Mouse (Mus musculus) brain, embryonic 18.5 days (tissue): ENCODE results near the gene Bdp1.
"Not testable (repeated sequence)": the region's sequence is repeated elsewhere in the genome, so short reads cannot be mapped to it uniquely, and the experiment has no call there.

Experiments
- DNase-seq: peaks from one replicate; pipeline ENCODE4 v3.0.0-alpha.2; 2012; ENCODE audit warnings: low read depth, low spot score

The Bdp1 gene

DNA sequence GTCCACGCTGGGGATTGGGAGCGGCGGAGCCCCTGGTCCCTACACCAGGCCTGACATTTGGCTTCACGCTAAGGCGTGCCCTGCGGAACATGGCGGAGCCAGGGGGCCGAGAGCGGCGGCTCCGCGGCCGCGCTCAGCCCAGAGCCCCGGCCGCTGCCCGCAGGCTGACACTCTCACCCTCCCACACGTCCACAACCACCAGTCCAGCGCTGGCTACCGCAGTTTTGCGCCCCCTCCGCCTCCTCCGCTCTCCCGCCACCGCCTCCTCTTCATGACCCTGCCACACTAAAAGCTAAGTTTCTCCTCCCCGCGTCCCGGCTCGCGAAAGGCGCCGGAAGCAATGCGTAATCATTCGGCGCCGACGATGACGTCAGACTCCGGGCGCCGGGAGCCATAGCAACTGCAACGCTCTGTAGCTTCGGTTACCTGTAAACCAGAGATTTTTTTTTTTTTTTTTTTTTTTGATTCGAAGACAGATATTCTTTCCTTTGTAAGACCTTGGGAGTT lies at the start of gene Bdp1:
Bdp1 (minus strand) TSS at position 323 of the 507 bp plus-strand sequence.
- DNase-seq, result peak; percentile 79

DNA sequence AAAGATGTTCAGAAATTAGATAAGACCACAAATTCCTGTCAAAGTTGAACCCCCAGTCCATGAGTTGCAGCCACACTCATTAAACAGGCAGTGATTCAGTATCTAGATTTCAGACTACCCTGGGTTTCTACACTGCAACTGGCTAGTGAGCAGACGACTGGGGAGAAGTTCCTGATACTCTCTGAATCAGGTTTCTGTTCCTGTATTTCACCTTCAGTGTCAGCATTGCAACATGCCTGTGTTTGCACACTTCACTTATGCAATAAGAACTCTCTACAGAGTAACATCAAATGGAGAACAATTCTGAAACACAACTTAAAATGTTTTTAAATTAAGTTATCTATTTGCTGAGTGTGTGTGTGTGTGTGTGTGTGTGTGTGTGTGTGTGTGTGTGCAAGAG lies 48.8 kb upstream of the Bdp1 start:
- DNase-seq, result no peak

DNA sequence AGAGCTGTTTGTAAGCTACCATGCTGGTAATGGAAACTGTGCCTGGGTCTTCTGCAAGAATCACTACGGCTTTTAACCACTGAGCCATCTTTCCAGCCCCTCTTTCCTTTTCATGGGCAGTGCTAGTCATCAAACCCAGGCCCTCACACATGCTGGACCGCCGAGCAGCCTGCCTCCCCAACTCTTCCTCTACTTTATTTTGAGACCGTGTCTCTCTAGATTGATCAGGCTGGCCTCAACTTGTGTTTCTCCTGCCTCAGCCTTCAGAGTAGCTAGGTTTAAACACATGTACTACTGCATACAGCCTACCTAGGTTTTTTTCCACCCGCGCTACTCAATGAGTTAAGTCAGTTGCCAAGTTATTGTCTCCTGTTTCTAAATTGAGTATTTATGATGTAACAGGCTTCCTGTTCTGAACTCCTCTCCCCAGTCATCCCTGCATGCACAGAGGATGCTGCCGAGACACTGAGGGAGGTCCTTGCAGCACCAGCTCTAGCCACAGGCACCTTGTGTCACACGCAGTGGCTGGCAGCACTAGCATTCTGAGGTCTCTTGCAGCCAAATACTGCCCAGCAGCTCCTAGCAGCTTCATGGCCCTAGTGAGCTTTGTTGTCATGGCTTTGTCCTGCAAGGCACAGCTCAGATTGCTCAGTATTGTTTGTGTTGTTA lies 37.9 kb upstream of the Bdp1 start:
- no peak for DNase-seq

DNA sequence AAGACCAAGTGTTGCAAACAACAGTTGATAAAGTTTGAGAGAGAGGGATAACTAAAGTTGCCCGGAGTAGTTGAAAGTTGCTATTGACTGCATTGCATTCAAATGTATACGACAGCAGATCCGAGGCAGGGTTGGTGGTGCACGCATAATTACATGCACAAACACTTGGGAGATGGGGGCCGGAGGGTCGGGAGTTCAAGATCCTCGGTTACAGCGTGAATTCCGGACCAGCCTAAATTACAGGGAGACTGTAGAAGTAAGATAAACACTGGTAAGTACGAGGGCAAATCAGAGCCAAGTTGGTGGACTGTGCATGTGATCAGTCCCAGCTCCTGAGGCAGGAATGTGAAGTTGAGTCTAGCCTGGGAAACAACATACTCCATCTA lies 21.4 kb upstream of the Bdp1 start:
- no peak for DNase-seq

DNA sequence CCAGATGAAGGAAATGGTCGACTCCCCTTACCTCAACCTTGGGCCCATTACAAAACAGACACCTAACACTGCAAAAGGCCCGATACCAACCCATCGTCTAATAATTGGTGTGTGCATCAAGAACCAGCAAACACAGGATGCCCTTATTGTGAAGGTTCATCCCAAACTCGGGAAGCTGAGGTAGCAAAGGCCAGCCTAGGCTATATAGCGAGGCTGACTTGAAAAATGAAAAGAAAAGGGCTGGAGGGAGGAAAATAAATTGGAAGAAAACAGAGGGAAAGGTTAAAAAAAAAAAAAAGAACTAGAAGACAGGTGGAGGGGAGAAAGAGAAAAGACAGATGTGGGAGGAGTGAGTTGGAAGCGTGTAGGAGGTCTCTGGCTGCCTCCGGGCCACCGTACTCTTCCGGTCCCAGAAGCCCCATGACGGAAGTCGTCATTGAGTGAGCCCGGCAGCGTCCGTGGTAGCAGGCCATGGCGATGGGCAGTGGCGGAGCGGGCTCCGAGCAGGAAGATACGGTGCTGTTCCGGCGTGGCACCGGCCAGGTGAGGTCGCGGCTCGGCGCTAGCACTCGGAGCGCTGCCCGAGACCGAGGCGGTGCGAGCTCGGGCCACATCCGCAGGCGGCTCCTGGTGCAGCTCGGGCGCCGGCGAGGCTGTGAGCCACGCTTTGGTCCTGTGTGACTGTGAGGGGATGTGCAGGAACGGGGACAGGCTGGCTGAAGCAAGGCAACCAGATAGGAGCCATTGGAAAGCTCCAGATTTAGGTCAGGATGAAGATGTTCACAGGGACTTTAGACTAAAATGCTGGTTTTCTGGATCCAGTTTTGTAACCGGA lies 20.8 kb upstream of the Bdp1 start, which contains the start of gene Smn1:
Smn1 (plus strand) TSS at position 430 of the 835 bp plus-strand sequence.
- peak; percentile 90 for DNase-seq

DNA sequence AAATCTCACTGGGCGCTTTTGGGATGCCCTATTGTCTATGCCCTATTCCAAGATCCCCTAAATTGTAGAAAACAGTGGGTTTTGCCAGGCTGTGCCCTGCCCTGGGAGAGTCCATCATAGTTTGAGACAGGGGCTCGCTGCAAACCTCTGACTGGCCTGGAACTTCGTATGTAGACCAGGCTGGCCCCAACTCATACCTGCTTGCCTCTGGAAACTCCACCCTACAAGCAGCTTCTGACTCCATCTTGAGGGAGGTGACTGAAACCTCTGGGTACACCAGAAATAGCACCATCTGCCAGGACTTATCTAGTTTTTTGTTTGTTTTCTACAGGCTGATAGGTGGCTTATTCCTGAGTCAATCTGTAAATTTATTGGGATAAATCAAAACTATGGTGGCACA lies 20.1 kb upstream of the Bdp1 start:
- no peak for DNase-seq

DNA sequence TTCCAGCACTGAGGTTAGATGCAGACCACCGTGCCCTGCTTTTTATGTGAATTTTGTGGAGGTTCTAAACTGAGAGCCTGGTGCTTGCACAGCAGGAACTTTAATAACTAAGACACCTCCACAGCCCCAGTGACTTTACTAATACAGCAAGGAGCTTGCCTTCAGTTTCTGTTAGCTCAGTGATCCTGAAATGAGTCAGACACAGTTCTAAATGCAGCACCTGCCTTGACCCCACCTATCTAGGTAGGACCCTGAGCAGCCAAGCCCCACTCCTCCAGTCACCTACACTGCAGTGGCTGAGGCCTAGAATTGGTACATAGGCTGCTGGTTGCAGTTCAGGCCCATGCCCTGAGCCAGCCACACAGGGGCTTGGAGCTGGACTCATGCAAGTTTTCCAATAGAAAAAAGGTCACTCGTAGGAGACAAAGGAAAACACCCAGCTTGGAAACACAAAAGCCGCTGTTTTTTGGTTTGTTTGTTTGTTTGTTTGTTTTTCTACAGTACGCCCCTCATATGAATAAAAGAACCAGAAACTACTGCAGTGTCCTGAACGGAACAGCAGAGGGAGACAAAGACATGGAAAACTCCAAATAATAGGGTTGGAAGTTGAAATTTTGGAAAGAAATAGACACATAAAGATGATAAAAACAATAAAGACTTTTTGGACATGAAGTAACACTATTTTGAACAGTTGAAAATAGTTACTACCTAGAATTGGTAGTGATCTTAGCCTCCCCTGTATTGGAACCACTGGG lies 8.5 kb upstream of the Bdp1 start:
- DNase-seq, result no peak

DNA sequence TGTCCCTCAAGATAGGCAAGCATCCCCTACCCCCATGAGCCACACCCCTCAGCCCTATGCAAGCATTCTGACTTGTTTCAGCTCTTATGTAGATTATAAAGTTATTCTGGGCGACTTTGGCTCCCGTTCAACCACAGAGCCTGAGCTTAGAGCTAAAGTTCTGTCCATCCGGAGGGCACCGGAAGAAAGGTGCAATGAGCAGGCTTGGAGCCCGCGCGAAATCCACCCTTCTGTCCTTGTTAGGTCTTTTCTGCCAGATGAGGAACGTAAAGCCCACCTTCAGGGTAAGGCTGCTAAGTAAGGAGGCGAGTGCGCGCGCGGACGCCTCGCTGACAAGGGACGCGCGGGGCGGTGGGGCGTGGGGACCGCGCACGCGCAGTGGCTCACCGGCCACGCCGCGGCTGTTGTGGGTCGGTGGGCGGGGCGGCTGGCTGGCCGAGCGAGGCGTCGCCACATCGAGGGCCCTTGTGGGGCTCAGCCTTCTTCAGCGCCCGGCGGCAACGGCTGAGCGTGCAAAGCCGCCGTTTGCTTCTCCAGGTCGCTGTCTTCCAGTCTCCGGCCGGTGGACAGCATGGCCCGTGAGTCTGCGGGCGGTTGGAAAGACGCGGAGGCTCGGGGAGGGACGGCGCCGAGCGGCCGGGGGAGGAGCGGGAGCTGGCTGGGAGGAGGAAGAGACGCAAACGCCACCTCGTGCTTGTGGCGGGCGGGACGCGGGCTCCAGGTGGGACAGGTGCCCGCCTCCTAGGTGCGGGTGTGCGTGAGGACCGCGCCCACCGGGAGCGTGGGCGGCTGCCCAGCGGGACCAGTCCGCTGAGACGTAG lies 4.0 kb upstream of the Bdp1 start, which contains the start of gene Serf1:
Serf1 (plus strand) TSS at position 361 of the 821 bp plus-strand sequence.
- peak; percentile 30 for DNase-seq

DNA sequence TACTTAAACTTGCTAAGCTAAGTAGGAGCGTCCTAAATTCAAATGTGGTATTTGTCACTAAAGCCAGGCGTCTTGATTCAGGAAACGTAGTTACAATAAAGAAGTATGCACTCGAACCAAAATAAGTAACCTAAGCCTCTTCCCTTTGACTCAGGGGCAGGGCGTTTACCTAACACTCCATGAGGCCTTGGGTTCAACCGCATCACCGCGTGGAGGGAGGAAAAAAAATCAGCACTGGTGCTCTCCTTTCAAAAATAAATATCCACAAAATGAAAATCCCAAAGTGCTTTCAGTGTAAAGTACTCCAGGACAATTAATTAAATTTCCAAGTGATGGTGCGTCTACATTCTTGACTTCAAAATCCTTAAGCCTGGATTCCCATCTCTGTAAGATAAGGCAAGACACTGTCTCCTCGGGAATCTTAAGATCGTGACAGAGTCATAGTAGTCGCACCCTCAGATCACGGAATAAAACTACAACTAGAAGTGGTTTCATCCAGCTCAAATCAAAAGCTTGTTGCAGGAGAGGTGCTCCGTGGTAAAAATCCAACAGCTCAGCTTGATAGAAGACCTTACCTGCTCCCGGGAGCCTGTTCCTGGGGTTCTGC lies 715 bp downstream of the Bdp1 start:
- DNase-seq, result no peak

DNA sequence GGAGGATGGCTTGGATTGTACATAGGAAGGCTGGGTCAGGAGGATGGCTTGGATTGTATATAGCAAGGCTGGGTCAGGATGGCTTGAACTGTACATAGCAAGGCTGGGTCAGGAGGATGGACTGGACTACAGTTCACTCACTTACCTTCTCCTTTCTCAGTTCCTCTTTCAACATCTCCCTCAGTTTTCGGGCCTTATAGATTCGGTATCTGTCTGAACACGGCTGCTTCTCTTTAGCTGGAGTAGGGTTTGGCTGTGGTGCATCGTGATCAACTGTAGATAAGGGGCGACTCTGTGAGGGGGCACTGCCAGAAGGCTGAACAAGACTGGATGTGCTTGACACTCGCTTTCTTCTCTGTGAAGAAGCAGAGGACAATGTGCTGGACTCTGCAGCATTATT lies 5.1 kb downstream of the Bdp1 start:
- no peak for DNase-seq

DNA sequence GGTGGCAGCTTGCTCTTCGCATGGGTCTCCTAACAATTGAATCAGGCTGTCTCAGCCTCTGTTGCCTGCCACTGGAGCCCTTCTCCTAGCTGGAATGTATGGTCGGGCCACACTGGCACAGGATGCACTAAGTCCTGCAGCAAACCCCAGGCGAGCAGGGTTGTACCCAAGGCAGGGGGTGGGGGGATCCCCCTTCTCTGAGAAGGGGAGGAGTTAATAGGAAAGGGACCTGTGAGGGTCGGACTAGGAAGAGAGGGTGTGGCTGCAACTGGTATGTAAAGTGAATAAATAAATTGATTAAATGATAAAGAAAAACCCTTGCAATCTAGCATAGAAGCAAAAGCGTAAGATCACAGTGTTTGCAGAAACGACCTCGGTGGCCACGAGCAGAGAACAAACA lies 32.4 kb downstream of the Bdp1 start:
- DNase-seq, result no peak

DNA sequence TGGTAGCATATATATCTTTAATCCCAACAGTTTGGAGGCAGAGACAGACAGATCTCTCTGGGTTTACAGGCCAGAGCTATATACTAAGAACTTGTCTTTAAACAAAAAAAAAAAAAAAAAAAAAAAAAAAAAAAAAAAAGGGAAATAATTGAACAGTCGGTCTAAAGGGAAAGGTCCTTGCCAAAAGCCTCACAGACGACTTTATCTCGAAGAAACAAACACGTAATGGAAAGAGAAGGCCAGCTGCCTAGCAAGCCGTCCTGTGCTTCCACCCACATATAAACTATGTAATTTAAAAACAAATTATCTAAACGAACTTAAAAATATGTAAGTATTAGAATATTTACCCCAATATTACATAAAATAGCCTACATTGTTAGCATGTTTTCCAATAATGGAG lies 36.0 kb downstream of the Bdp1 start:
- DNase-seq, result no peak

DNA sequence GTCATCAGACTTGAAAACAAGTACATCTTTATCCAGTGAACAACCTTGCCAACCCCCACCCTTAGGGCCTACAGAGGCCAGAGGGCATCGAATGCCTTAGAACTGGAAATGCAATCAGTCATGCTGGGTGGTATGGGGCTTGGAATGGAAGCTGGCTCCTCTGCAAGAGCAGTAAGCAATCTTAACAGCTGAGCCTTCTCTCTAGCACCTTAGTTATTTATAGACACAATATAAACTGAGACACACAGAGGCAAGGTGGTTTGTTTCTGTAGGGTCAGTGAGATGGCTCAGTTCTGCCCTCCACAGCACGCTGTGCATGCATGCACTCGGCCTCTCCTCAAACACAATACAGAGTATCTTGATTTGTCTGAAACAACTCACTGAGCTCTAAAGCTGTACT lies 39.9 kb downstream of the Bdp1 start:
- no peak for DNase-seq

DNA sequence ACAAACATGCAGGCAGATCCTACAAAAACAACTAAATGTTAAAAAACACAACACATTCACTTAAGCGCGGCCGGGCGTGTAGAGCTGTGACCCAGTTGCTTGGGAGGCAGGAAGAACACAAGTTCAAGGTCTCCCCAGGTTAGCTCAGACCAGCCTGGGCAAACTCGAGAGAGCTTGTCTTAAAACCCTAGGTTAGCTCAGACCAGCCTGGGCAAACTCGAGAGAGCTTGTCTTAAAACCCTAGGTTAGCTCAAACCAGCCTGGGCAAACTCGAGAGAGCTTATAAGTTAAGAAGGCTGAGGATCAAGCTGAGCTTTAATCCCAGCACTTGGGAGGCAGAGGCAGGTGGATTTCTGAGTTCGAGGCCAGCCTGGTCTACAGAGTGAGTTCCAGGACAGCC lies 46.1 kb downstream of the Bdp1 start:
- not testable (repeated sequence) for DNase-seq

DNA sequence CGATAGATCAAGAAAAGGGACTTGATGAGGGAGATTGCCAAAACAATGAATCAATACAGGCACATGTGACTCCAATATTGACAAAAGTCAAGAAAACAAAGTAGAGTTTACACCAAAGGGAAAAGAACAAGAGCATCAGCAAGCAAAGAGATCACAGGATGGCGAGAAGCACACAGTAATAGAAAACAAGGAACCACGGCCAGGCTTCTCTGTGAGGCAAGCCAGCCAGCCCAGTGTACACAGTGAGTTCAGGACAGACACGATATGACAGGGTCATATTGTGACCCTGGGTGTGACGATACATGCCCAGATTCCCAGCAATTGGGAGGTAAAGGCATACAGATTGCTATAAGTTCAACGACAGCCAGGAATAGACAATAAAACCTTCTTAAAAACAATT lies 77.9 kb downstream of the Bdp1 start:
- DNase-seq, result no peak

DNA sequence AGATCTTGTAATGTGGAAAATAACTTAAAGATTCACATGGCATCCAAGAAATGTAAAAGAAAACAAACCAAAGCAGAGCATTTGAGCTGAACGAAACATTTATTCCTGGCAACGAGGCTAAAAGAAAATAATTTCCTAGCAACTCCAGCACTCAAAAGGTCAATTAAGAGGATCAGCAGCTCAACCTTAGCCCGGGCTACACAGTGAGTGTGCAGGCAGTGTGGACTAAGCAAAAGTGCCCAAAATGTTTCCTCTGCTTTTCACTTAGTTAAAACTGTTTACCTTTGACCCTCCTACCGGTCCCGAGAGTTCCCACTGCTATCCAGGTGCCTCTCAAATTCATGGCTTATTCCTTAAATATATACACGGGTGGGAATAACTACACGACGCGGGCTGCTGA lies 87.0 kb downstream of the Bdp1 start:
- DNase-seq, result no peak

DNA sequence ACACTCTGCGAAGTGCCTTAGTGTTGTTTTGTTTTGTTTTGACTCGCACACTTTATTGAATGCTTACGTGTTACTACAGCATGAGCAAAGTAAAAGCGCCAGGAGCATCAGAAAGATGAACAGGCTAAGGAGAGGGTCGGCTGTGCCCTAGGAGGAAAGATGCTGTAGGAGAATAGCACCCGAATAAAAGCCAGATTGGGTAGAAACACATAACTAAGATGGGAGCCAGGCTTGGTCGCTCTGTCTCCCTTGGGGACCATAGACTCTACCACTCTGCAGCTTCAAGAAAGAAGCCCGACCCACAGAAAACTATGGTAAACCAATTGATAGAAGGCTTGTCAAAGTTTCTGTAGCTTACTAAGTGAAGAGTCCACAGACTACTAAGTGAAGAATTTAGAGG lies 87.9 kb downstream of the Bdp1 start:
- DNase-seq, result no peak

DNA sequence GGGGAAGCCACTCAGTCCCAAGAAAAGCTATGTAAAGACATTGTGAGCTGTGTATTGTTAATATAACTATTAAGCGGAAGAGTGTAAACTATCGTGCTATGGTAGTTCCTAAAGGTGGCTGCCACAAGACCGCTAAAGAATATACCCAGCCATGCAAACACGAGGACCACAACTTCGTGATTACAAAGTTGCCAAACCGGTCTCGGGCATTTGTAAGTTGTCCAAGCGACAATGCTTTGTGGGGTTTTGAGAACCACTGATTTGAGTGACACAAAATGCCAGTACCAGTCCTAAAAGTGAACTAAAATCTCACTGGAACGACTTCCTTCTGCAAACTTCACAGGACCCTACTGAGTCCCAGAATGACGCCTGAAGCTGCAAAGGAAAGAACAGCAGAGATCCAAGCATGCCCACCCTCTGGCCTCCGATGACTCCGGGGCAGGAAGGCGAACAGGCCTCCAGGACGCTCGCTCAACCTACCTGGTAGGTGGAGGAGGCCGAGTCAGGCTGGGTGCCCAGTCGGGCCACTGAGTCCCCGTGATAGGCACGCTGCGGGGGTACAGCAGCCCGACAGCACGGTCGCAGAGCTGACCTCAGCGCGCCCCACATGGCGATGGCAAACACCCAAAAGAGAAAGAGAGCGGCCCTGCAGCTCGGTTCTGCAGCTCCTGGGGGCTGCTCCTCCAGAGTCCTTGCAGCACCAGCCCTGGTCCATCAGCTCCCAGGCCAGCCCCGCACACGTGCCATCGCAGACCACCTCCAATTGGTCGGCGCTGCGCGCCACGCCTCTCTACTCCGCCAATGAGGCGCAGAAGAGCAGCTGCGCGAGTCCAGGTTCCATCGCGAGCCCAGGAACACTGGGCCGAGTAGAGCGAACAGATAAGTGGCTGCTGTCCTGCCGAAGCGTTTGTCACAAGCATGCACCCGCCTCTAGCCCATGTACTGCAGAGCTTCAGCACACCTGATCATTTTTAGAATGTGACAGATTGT lies 88.7 kb downstream of the Bdp1 start, which contains the start of gene Mccc2:
Mccc2 (minus strand) TSS at position 734 of the 990 bp plus-strand sequence.
- peak; percentile 76 for DNase-seq

DNA sequence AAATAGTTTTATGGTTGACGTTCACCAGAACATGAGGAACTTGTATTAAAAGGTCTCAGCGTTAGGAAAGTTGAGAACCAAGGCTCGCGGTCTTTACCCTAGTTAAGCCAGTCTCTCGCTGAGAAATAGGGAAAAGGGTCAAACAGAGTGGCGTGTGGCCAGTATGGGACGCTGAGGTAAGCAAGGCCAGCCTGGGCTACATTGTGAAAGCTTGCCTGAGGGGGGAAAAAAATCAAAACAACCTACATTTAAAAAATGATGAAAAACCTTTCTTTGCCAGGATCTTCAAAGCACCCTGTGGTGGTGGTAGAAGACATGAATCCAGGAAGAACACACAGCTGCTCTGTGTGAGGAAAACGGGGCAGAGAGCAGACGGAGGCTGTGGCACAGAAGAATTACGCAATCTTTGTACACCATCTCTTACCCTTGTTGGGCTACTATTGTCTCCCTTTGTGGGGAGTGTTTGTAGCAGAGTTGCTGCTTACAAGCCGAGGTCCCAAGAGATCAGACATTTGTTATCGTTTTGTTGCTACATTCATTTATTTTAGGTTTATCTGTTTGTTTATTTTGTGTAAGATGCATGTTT lies 97.9 kb downstream of the Bdp1 start:
- DNase-seq, result no peak
